Mouse (Mus musculus) midbrain, embryonic 16.5 days (tissue): Measurements from ENCODE around the gene Slc6a5. TPM values are rescaled to one million over a fixed set of nuclear protein-coding genes. Genes with fewer than 3 reads are reported as not detected.

Experiments used
- ATAC-seq: fragments of 200-750 bp; cut with Nextera tagmentation; 2 replicates; pipeline ENCODE4 v1.8.0; 2017; ENCODE audit warnings: moderate TSS enrichment
- H3K27ac ChIP-seq: fragments of 300-500 bp; sonication (generic); 2 replicates; pipeline ENCODE4 v1.5.1; 2014; ENCODE audit warnings: mild to moderate bottlenecking, low read length, mixed read lengths
- H3K27me3 ChIP-seq: fragments of 300-500 bp; sonication (generic); 2 replicates; pipeline ENCODE4 v1.6.1; 2014; ENCODE audit warnings: low read depth, low read length, mixed read lengths; ENCODE audit not compliant: control insufficient read depth, insufficient read depth
- H3K36me3 ChIP-seq: fragments of 300-500 bp; sonication (generic); 2 replicates; pipeline ENCODE4 v1.6.1; 2014; ENCODE audit warnings: mild to moderate bottlenecking, low read length, moderate library complexity, mixed read lengths; ENCODE audit not compliant: control insufficient read depth, insufficient read depth
- H3K4me1 ChIP-seq: fragments of 300-500 bp; sonication (generic); 2 replicates; pipeline ENCODE4 v1.6.1; 2014; ENCODE audit warnings: mild to moderate bottlenecking, low read length, mixed read lengths; ENCODE audit not compliant: control insufficient read depth, insufficient read depth
- H3K4me2 ChIP-seq: fragments of 300-500 bp; sonication (generic); 2 replicates; pipeline ENCODE4 v1.6.1; 2014; ENCODE audit warnings: mild to moderate bottlenecking, low read length, mixed read lengths
- H3K4me3 ChIP-seq: fragments of 300-500 bp; sonication (generic); 2 replicates; pipeline ENCODE4 v1.5.1; 2014; ENCODE audit warnings: low read depth, mild to moderate bottlenecking, low read length, moderate library complexity, mixed read lengths
- H3K9ac ChIP-seq: fragments of 300-500 bp; sonication (generic); 2 replicates; pipeline ENCODE4 v1.6.1; 2014; ENCODE audit warnings: low read depth, low read length, mixed read lengths
- H3K9me3 ChIP-seq: fragments of 300-500 bp; sonication (generic); replicated peaks from 2 replicates; pipeline ENCODE4 v1.6.1; 2014; ENCODE audit warnings: mild to moderate bottlenecking, low read length, mixed read lengths; ENCODE audit not compliant: control insufficient read depth, poor library complexity, severe bottlenecking
- WGBS: fragments of 180-500 bp; shearing (Covaris S2); extraction: QIAGEN DNeasy Blood & Tissue Kit; methylation state at CpG from one replicate; pipeline ENCODE4 v1.1.7; 2014; 5-methylcytosine and 5-hydroxymethylcytosine counted together
- polyA plus RNA-seq: library from polyadenylated mRNA; unstranded; fragments of >200 nt; fragmentation: Nextera tagmentation; extraction: Ambion mirVana; gene quantifications from 2 replicates; pipeline ENCODE4 v1.2.1, GENCODE M21; 2015

Gene Slc6a5
- polyA plus RNA-seq, 1 experiment from 2014 or later: 0.40 TPM

DNA sequence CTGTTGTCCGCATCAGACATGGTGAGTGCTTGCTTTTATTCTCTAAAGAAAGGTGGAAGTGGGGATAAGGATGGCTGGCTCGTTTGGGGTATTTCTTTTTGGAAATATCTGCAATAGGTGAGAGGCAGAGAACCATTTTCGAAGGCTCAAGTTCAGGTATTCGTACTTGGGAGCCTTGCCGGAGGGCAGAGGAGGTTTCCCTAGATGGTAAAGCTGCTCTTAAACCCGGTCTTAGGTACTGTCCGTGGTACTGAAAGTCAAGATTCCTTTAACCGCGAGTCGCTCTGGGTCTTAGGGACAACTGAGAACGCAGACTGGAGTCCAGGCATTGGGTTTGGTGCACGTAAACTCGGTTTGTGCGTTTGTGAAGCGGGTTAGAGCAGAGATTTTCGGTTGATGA is 415 bp downstream of the Slc6a5 start:
- 1% methylated on average over 16 of the region's 16 CpGs for WGBS
- no peak for ATAC-seq
- H3K4me3 ChIP-seq: no peak overlapping the region
- no peak overlapping the region for H3K4me2 ChIP-seq
- H3K27ac ChIP-seq: no peak overlapping the region
- no peaks in the 10 kb centered on the region for H3K9me3 ChIP-seq
- no peak overlapping the region for H3K9ac ChIP-seq
- no peaks in the 10 kb centered on the region for H3K36me3 ChIP-seq
- H3K4me1 ChIP-seq: peaks cover 8% of the 10 kb centered on the region; the same call in 1 of the 2 replicates
- peaks cover 48% of the 10 kb centered on the region for H3K27me3 ChIP-seq

DNA sequence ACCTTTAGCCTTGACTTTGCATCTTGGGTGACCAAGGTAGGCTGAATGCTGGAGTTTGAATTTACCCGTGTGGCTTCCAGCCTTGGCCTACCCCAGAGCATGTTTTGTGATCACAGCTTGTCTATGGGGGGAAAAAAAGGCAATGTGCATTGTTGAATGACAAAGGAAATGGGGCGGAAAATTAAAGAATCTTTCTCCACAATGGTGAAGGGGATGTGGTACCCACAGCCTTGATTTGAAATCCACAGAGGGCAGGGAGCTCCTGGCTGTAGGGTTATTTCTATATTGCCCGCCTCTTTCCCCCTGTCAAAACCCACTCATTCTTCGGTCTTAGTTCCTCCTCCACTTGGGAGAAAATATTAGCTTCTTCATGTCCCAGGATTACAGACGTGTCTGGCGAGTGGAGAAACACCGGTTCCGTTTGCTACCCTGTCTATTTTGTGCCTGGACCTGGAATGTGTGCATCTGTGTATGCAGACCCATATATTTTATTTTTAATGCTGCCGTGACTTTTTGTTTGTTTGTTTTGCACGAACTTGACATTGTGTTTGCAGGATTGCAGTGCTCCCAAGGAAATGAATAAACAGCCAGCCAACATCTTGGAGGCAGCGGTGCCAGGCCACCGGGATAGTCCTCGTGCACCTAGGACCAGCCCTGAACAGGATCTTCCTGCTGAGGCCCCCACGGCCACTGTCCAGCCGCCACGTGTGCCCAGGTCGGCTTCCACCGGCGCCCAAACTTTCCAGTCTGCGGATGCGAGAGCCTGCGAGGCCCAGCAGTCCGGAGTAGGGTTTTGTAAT is 1.4 kb downstream of the Slc6a5 start:
- peaks cover 42% of the 10 kb centered on the region for H3K27me3 ChIP-seq
- ATAC-seq: no peak
- peak overlapping the region; percentile 6; the same call in 1 of the 2 replicates for H3K4me3 ChIP-seq
- H3K4me2 ChIP-seq: peak overlapping the region; percentile 27; the same call in 1 of the 2 replicates
- no peaks in the 10 kb centered on the region for H3K9me3 ChIP-seq
- no peak overlapping the region for H3K27ac ChIP-seq
- no peaks in the 10 kb centered on the region for H3K36me3 ChIP-seq
- peaks cover 12% of the 10 kb centered on the region; the same call in 1 of the 2 replicates for H3K4me1 ChIP-seq
- H3K9ac ChIP-seq: no peak overlapping the region
- 2% methylated on average over 23 of the region's 23 CpGs for WGBS

DNA sequence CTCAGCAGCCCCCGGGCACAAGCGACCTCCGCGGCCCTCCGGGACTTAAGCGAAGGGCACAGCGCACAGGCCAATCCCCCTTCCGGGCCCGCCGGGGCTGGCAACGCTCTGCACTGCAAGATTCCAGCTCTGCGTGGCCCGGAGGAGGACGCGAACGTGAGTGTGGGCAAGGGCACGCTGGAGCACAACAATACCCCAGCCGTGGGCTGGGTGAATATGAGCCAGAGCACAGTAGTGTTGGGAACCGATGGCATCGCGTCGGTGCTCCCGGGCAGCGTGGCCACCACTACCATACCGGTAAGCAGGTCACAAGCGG is 2.0 kb downstream of the Slc6a5 start:
- no peak overlapping the region for H3K27ac ChIP-seq
- H3K36me3 ChIP-seq: no peaks in the 10 kb centered on the region
- ATAC-seq: no peak
- peaks cover 42% of the 10 kb centered on the region for H3K27me3 ChIP-seq
- H3K4me3 ChIP-seq: peak overlapping the region; percentile 6; the same call in 1 of the 2 replicates
- peaks cover 12% of the 10 kb centered on the region; the same call in 1 of the 2 replicates for H3K4me1 ChIP-seq
- no peaks in the 10 kb centered on the region for H3K9me3 ChIP-seq
- H3K9ac ChIP-seq: no peak overlapping the region
- peak overlapping the region; percentile 27; the same call in 1 of the 2 replicates for H3K4me2 ChIP-seq
- under 1% methylated on average over 26 of the region's 26 CpGs for WGBS

DNA sequence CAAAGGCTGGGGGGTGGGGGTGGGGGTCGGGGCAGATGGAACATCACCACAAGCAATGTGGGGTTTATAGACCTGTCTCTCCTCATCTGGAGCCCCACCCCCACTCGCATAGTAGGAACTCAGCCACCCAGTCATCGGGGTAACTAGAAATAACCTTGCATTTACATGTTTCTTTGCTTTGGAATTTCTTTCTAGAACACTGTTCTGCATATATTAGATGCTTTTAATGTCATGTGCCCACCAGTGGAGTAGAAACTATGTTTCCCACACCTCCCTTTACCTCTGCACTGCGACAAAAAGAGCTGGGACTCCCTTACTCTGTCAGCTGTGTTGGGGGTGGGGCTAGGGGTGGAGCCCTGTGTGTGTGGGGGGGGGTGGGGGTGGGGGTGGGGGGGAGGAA is 3.2 kb downstream of the Slc6a5 start:
- Histone ChIP-seq H3K27ac (no peak overlapping the region), H3K9ac (no peak overlapping the region), H3K36me3 (no peaks in the 10 kb centered on the region), H3K4me1 (peaks cover 12% of the 10 kb centered on the region; the same call in 1 of the 2 replicates), H3K4me2 (no peak overlapping the region), H3K4me3 (no peak overlapping the region), H3K27me3 (peaks cover 45% of the 10 kb centered on the region), H3K9me3 (no peaks in the 10 kb centered on the region)
- WGBS: 3% methylated on average over 4 of the region's 4 CpGs
- no peak for ATAC-seq

DNA sequence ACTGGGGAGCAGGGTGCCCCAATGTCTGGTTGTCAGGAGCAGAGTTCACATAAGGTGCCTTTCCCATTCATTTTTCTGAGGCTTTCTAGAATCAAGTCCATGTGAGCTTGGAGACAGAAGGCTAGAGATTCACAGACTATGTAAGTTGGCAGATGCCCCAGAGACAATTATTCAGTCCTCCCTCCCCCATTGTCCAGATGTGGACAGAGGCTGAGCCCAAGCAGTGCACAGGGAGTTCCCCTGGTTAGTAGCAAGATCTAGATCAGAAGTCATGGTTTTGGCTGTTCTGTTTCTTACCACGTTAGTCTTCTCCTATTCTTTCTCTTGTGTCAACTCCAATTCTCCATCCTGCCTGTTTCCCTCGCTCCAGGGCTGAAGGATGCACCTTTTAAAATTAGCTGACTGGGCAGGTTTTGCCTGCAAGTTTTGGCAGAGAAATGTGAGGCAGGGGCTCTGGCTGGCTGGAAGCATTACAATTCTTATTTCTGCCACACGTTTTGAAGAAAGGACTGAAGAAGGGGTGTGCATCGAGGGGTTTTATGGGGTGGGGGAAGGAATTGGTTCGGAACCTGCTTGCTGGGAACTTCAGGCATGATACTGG is 3.9 kb downstream of the Slc6a5 start:
- H3K4me2 ChIP-seq: no peak overlapping the region
- peaks cover 47% of the 10 kb centered on the region for H3K27me3 ChIP-seq
- no peaks in the 10 kb centered on the region for H3K9me3 ChIP-seq
- peaks cover 11% of the 10 kb centered on the region; the same call in 1 of the 2 replicates for H3K4me1 ChIP-seq
- WGBS: 3% methylated on average over 5 of the region's 5 CpGs
- H3K27ac ChIP-seq: no peak overlapping the region
- H3K4me3 ChIP-seq: no peak overlapping the region
- H3K9ac ChIP-seq: no peak overlapping the region
- no peaks in the 10 kb centered on the region for H3K36me3 ChIP-seq
- no peak for ATAC-seq

DNA sequence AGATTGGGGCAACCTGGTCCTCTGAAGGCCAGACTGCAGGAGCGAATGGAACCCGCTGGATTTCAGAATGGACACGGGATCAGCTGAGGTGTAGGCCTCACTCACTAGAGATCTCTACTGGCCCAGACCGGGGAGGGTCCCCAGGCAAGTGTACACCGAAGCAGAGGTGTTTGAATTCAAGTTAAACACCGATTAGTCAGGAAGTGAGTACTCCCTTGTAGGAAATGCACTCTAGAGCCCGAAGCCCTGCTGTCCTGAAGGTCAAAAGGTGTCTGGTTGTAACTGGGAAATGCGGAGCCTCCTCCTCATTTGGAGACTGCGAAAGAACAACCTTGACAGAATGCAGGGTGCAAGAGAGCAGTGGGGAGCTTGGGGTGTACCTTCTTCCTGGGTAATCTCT is 5.0 kb downstream of the Slc6a5 start:
- no peaks in the 10 kb centered on the region for H3K36me3 ChIP-seq
- H3K27ac ChIP-seq: no peak overlapping the region
- 0 out of 2 replicates have a peak, but pooled peaks cover 2% of the 10 kb centered on the region for H3K9me3 ChIP-seq
- no peak overlapping the region for H3K9ac ChIP-seq
- H3K4me3 ChIP-seq: no peak overlapping the region
- 7% methylated on average over 9 of the region's 9 CpGs for WGBS
- H3K4me2 ChIP-seq: no peak overlapping the region
- H3K4me1 ChIP-seq: peaks cover 9% of the 10 kb centered on the region; the same call in 1 of the 2 replicates
- H3K27me3 ChIP-seq: peaks cover 47% of the 10 kb centered on the region
- ATAC-seq: no peak

DNA sequence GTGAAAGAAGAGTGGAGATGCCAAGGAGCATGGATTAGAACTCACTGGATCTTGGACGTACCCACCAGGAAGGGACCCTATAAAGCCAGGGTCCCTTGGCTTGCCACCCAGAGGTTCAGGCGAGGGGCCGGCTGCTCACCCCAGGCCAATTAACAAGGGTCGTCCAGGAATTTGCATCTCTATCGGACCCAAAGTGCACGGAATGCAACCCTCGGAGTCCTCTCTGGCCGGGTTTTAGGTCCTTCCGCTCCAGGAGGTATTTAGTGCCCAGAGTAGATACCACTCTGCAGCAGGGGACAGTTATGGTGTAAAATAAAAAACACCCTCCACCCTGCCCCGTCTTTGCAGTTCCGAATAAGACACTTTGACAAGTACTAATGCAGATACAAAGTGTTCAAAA is 5.5 kb downstream of the Slc6a5 start:
- H3K4me1 ChIP-seq: peaks cover 9% of the 10 kb centered on the region; the same call in 1 of the 2 replicates
- no peaks in the 10 kb centered on the region for H3K36me3 ChIP-seq
- peaks cover 45% of the 10 kb centered on the region for H3K27me3 ChIP-seq
- 0 out of 2 replicates have a peak, but pooled peaks cover 2% of the 10 kb centered on the region for H3K9me3 ChIP-seq
- H3K4me3 ChIP-seq: no peak overlapping the region
- H3K27ac ChIP-seq: no peak overlapping the region
- H3K4me2 ChIP-seq: no peak overlapping the region; the same call in 1 of the 2 replicates
- ATAC-seq: no peak
- H3K9ac ChIP-seq: no peak overlapping the region
- 8% methylated on average over 11 of the region's 11 CpGs for WGBS

DNA sequence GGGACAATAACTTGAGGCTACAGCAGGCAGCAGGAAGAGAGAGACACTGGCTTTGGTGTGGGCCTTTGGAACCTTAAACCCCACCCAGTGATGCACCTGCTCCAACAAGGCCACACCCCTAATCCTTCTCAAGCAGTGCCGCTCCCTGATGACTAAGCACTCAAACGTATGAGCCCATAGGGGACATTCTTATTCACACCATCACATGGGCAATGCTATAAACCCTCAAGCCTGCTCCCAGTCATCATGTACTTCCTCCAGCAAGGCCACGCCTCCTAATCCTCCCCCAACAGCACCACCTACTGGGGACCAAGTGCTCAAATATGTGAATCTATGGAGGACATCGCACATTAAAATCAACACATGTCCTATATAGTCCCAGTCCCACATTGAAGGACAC is 9.5 kb downstream of the Slc6a5 start:
- H3K27ac ChIP-seq: no peak overlapping the region
- H3K4me2 ChIP-seq: no peak overlapping the region
- H3K9ac ChIP-seq: no peak overlapping the region
- H3K4me3 ChIP-seq: no peak overlapping the region
- 0 out of 2 replicates have a peak, but pooled peaks cover 2% of the 10 kb centered on the region for H3K9me3 ChIP-seq
- no peak for ATAC-seq
- 93% methylated on average over 4 of the region's 4 CpGs for WGBS
- peaks cover 9% of the 10 kb centered on the region; the same call in 1 of the 2 replicates for H3K4me1 ChIP-seq
- H3K27me3 ChIP-seq: peaks cover 26% of the 10 kb centered on the region
- H3K36me3 ChIP-seq: no peaks in the 10 kb centered on the region

DNA sequence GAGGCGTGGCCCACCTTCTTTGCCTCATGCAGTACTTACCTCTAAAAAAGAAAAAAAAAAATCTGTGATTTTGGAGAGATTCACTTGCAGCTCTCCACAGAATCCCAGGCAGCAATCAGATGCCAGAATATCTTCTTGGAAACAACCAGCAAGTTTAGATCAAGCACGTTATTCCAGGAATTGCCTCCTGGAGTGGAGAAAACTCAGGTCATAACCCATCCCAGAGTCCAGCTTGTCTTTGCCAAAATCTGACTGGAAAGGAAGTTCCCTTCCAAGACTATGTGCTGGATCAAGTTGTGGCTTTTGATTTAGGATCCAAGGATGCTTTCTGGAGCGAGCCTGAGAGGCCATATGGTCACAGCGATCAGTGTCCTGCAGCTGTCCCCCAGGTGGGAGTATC is 10.8 kb downstream of the Slc6a5 start:
- H3K9ac ChIP-seq: no peak overlapping the region
- no peak overlapping the region for H3K4me2 ChIP-seq
- peaks cover 7% of the 10 kb centered on the region; the same call in 1 of the 2 replicates for H3K4me1 ChIP-seq
- WGBS: 89% methylated on average over 4 of the region's 4 CpGs
- H3K9me3 ChIP-seq: 0 out of 2 replicates have a peak, but pooled peaks cover 2% of the 10 kb centered on the region
- H3K27ac ChIP-seq: no peak overlapping the region
- ATAC-seq: no peak
- peaks cover 21% of the 10 kb centered on the region for H3K27me3 ChIP-seq
- H3K36me3 ChIP-seq: no peaks in the 10 kb centered on the region
- no peak overlapping the region for H3K4me3 ChIP-seq
